Mouse (Mus musculus) telencephalon, adult 2 months (tissue): ENCODE measurements around the gene Hnrnph2.

Source experiments
- DNase-seq: peaks from one replicate; pipeline ENCODE4 v3.0.0-alpha.2; 2011; ENCODE audit warnings: low read depth, low spot score

The Hnrnph2 gene

DNA sequence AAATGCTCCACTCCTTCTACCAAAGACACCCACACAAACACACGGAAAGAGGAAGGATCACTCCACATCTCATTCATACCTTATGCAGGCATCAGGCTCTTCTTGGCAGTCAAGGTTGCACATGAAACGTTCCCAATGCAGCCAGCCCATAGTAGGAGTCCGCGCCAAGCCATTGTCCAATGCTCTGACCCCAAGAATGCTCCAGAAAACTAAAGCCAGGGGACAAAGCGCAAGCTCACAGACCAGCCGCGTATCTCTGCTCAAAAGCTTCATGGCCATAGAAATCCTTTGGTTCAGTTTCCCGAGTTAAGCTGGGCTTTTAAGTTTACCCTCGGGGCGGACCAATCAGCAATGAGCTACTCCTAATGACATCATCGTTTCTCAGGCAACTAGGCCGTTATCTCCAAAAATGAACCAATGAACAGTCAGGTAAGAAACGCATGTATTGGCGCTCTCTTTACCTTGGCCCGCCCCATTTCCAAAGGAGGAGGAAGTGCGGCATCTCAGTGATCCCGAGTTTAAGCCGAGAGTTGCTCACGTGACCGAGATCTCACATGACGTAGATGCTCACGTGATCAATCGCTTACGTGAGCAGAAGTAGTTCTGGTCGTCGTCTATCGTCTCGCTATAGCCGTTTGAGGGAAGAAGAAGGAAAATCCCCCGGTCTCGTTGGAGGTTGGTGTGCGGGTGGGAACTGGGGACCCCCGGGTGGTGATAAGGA lies at the start of gene Hnrnph2, which contains the start of gene Gla:
TSS of gene Hnrnph2 (plus strand) at position 521 of the 721 bp plus-strand sequence.
TSS of gene Gla (minus strand) at position 467 of the 721 bp plus-strand sequence.
- DNase-seq: peak; percentile 98

DNA sequence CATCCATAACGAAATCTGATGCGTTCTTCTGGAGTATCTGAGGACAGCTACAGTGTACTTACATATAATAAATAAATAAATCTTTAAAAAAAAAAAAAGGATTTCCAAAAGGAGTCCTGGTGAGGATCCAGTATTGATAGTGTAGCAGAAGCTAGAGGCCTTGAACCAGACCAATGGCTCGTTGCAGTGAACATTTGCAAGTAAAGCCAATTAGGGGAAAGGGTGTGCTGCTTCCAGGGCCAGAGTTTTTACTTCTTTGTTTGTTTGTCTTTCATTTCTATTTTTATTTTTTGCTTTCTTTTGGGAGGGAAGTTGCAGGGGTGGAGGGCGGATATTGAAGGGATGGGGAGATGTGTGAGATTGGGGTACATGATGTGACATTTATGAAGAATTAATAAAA lies 47.7 kb upstream of the Hnrnph2 start:
- DNase-seq: no peak

DNA sequence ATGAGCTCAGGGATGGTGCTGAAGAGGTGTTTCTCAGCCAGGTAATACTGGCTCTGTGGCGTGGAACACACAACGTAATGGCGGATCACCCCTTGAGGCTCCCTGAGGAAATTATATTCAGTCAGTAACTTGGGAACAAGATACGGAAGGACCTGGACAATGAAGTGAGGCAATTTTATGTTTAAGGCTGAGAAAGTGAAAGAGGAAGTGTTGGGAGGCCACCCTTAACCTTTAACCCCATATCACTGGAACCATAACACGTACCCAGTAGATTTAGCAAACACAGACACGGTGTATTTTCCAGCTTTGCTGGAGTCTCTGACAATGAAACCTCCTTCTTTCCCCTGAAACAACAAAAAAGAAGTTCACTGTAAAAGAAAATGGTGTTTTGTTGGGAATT lies 46.6 kb upstream of the Hnrnph2 start:
- DNase-seq: no peak

DNA sequence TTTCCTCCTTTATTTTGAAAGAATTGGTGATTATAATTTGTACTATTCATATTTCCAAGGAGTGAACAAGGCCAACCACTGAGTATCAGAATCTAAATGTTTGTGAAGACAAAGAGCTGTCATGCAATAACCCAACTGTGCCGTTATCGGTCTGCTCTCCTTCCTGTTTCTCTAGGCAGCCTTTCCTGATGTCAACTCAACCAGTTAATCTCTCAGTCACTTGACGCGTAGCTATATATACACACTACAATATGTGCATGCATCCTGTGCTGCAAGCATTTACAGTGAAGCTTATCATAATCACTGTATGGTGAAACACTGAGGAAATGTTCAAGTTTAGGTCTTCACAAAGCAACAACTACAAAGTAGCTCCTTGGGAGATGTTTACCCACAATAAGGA lies 36.7 kb upstream of the Hnrnph2 start:
- DNase-seq: no peak

DNA sequence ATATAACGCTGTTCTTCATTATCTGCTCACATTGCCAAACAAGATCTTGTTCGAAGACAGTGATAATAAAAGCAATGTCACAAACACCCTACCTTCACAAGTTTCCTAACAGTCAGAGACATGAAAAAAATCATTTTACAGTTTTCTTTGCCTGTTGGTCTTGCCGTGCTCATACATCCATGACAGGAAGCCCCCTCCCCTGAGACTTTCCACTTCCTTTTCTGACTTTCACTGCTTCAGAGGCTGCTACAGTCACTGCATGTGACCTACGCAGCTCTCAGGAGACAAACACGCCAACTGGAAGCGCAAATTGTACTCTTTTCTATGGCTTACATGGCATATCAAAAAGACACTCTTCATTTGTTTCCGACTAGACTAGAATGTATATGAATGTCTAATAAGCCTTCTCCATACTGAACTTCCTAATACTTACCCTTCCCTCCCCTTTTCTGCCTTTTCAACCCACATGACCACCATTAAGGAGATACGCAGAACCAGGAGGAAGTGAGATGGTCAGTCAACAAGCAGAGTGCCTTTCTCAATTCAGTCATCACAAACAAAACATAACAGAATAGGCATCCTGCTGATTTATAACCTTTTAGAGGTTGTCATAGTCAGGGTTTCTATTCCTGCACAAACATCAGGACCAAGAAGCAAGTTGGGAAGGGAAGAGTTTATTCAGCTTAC lies 34.3 kb upstream of the Hnrnph2 start:
- no peak for DNase-seq

DNA sequence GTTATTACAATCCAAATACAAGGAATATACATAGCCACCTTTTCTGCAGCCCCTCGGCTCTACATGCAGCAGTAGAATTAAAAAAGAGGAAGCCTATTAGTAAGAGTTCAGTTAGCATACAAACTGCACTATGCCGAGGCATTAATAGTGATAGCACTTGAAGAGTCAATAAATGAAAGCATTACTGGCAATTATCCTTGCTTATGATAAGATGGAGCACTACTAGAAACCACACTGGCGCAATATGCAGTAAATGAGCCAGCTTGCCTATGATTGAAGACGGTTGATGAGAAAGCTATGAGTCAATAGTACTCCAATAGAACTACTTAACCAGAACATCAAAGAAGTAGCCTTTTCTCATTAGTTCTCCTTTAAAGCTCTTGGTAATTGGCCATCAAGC lies 23.1 kb upstream of the Hnrnph2 start:
- DNase-seq: no peak

DNA sequence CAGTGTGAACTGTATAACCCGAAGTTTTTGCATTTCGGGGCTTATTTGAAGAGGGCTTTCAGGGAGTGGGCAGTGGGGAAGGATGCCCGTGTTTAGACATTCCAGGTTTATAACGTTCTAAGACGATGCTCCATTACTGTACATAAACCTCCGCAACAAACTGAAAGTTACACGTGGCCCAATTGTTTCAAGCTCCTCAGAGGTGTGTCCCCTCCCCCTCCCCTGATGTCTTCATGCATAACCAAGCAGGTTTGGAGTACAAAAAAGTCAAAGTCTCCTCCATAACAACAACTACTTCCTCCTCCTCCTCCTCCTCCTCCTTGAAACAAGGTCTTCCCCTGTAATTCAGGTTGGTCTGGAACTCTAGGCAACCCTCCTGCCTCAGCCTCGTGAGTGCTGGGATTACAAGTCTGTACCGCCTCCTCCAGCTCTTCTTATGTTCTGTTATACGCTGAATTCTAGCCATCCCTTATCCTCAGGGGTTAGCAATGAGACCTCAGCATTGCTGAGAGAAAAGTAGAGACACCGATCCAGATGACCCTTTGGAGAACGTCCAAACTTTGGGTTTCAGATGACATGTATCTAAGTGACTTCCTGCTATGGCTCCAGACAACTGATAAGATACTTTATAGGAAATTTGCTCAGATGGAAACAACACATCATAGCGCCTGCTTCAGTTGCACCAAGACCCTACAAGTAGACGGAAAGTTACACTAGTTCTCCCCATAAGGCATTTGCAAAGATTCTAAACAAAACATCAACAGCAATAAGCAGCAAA lies 20.3 kb upstream of the Hnrnph2 start:
- no peak for DNase-seq

DNA sequence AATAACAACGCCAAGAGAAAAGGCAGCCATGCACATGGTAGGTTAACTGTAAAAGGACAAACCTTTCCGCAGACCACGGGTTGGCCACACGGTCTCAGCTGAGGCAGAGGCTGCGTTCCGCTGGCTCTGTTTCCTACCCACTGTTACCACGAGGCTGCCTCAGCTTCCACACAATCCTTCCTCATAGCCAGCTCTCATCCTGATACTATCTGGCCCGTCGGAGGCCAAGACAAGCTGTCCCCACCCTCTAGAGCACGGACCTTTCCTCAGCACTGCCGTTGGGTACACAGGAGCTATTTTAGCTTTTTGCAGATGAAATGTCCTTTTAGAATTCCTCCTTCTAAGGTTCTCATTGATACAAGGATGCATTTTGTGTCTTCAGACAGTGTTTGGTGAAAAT lies 18.7 kb upstream of the Hnrnph2 start:
- no peak for DNase-seq

DNA sequence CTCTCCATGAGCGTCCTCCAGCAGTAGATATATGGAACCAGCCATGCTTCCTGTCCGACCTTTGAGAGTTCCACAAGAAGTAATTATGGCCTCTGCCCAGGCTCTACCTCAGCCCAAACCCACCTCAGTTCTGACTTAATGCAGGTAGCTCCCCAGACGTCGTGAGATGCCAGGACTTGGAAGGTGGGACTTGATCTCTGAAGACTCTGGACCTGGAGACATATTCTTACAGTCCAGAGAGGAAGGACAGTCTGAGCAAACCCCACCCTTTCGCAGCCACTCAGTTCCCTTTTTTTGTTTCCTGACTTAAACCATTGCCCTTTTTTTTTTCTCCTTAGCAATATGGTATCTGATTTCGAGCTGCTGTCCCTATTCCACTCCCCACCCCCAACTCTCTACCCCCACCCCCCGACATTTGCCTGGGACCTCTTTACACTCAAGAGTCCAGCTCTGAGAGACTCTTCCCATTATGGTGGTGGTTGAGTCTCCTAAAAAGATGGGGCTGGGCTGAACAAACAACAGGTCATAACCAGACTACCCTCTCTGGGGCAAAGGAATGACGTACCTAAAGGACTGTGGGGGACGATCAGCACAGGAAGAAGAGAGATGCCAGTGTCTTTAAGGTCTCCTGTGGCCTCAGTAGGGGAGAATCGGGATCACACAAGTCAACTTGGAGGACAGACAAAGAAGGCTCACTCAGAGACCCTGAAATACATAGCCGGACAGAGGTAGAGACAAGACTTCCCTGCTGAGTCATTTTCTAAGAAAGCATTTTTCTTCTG lies 17.9 kb upstream of the Hnrnph2 start, which contains the start of gene Btk:
TSS of gene Btk (minus strand) at position 683 of the 782 bp plus-strand sequence.
- DNase-seq: no peak

DNA sequence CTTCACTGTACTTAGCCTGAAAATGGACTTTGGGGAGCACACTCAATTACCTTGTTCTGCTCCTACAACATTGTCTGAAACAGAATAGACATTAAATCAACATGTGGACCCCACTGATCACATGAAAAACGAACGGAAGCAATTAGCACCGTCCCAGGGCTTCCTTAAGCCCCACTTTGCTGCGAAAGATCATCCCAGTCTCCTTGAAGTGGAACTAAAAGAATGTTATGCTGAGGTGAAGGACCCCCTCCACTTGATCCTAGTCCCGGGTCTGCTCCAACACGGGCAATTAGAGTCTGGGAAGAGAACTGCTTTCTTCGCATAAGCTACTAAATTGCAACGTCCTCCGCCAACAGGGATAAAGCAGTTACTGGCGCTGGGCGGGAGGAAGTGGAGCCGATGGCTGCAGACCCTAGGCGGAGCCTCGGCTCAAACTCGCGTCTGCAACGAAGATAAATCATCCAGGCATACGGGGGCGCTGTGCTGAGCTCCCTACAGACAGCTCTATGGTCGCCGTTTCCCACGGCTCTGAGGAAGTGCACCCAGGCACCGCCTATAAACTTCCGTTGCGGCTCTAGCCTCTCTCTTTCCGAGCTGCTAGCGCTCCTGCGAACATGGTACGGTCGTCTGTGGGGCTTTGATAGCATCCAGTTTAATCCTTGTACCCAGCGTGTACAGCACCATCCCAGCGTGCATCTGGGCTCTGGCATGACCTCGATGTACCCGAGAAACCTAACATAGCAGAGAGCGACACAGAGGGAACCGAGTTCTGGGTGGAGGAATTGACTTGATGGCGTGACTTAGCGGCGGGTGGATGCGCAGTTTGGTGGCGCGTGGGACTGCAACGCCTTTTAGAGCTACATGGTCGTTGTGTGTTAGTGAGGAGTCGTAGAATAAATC lies 15.6 kb upstream of the Hnrnph2 start, which contains the start of gene Rpl36a:
TSS of gene Rpl36a (plus strand) at position 552 of the 900 bp plus-strand sequence.
- peak; percentile 91 for DNase-seq

DNA sequence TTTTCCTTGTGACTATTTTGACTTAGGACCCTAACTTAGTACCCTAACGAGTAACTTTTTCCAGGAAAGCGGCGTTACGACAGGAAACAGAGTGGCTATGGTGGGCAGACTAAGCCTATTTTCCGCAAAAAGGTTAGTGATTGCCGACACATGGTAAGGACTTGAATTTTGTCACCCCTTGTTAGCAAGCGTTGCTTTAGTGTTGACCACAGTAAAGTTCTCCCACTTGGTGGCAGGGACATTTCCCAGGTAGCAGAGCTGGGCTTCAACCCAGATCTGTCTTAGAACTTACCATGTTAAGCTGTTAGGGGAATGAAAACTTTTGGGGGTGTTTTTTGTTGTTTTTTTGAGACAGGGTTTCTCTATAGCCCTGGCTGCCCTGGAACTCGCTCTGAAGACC lies 14.5 kb upstream of the Hnrnph2 start:
- DNase-seq: no peak

DNA sequence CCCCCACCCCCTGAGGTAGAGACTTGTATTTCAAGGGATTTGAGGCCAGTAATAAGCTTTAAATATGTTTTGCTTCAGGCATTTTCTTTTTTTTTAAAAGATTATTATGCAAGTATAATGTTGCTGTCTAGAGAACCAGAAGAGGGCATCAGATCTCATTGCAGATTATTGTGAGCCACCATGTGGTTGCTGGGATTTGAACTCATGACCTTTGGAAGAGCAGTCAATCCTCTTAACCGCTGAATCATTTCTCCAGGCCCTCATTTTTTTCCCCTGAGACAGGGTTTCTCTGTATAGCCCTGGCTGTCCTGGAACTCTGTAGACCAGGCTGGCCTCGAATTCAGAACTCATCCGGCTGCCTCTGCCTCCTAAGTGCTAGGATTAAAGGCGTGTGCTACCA lies 12.7 kb upstream of the Hnrnph2 start:
- no peak for DNase-seq

DNA sequence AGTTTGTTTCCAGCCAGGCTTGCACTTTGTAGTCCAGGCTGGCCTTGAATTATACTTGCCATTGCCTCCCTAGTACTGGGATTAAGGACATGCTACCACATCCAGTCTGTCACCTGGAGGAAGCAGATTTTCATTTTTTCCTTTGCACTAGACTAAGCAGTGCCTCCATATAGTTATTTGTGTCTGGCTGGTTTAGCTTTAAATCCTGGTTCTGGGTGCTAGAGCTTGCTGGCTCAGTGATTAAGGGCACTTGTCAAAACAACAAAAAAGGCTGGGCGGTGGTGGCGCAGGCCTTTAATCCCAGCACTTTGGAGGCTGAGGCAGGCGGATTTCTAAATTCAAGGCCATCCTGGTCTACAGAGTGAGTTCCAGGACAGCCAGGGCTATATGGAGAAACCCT lies 12.0 kb upstream of the Hnrnph2 start:
- no peak for DNase-seq

DNA sequence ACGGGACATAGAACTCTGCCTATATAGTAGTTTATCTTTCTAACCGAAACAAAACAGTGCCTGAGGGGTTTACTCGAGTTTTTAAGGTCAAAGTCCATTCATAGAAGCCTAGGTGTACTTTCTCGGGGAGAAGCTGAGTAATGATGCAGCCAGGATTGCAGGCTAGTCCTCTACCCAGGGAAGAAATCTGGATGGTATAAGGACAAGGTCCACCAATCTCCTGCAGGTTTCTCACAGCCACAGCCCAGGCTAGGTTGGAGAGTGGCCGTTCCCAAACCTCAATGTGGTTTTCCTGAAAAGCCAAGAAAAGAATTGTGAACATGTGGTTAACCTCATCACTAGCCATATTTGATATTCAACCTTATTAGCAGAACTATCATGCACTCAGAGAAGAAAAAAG lies 11.1 kb upstream of the Hnrnph2 start:
- DNase-seq: no peak

DNA sequence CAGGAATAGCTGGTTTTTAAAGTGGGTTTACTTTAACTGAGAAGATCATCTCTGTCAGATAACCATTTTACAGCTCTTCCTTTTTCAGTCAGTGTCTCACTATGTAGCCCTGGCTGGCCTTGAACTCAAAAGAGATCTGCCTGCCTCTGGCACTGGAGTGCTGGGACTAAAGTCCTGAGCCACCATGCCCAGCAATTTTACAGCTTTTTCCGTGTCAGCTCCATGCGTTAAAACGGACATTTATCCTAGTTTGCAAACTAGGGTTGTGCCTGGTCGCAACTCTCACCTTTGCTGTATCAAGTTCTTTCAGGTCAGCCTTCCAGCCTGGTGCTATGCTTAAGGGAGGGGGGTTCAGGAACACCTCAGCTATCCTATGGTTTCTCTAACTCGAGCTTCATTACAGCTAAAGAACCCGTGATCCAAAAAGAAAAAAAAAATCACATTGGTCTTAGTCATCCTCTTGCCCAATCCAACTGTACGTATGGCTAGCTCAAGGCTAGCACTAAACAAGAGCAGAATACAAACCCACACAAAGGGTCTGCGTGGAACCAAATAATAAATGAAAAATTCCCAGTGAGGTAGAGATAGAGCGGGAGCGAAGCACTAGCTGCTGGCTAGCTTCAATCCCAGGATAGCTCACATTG lies 935 bp upstream of the Hnrnph2 start:
- DNase-seq: no peak

DNA sequence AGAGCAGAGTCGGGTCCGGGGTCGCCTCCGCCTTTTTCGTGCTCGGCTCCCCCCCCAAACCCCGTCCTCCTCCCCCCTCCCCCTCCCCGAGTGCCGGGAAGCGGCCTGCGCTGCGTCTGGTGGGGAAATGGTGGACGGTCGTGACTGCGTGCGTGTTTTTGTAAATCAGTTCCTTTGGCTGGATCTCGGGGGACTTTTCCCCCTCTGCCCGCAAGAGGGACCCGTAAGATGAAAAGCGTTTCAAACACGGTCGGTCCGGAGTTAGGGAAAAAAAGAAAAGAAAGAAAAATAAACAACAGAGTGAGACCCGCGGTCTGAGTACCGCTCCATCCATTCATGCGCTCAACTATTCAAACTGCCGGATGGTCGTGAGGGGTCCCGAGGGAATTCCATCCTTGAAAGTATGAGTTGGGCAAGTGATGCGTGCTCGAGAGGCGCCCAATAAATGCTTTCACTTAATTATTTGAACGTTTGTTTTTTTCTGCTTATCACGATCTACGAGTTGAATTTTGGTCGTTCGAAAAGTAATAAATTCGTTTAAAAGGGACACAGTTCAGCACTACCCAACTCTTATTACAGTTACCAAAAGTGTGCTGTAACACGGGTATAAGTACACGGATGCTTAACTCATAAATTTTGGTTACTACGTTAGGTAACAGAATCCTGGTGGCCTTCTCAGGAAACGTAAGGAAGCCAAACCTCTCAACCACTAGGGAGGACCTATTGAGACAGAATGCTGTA lies 571 bp downstream of the Hnrnph2 start:
- no peak for DNase-seq

DNA sequence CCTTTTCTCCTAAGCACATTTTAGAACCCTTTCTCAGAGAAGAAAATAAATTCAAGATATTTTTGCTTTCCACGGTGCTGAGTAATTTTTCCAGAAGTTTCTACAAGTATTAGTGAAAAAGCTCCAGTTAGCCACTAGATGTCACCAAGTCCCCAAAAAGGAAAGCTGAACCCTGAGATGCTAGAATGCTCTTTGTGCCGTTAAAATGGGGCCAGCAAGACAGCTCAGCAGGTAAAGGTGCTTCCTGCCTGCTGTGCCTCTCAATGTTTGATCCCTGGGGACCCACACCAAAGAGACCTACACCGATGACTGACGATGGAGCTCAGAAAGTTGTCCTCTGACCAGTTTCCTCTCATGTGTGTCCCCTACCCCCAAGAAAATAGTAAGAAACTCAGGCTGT lies 8.5 kb downstream of the Hnrnph2 start:
- no peak for DNase-seq

DNA sequence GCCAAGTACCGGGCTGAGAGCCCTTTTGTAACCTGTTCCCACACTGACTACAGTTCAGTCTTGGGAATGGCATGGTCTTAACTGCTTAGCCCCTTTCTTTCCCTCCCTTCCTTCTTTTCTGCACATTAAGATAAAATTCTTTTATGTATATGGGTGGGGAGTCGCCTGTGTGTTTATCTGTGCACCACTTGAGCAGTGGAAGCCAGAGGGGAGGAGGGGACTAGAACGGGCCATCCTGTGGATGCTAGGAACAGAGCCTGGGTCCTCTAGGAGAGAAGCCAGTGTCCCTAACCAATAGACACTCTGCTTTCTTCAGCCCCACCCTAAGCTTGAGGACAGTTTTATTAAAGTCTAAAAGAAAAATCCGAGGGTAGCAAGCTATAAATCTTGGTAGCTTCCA lies 10.0 kb downstream of the Hnrnph2 start:
- no peak for DNase-seq

DNA sequence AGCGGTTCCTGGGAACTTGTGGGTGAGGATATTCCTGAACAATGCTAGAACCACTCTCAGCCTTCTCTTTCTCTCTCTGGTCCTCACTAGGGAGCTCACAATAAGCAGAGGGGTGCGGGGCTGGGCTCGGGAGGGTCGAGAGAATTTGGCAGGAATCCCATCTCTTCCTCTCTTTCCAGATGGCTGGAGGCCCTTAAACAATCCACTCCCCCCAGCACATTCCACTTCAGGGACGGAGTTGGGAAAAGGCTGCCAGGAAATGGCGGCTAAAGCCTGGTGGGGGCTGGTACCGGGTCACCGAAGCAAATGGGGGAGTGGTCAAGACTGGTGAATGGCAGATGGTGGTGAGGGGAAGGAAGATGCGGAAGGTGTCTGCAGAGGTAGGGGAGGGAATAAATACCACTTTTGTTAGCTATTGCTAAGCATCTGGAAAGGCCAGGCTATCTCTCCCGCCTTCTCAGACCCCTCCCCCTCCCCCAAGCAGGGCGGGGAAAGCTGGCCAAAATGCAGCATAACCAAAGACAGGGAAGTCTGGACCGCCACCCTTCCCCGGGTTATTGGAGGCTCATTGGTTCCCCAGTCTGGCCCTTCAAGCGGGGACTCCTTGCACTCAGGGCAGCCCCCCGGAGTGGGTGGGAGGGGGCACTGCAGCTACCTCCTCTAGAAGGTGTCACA lies 11.4 kb downstream of the Hnrnph2 start:
- DNase-seq: no peak
